Mouse (Mus musculus) spleen, adult 18-20 months (tissue): ENCODE data around the gene Cdk5r1.

Experiments used
- DNase-seq, 2 experiments: peaks; one replicate each; pipeline ENCODE4 v3.0.0; 2022; ENCODE audit warnings: mixed read lengths in 2 of 2

The Cdk5r1 gene

GRCm38 (mm10) chr11:80481409-80482050 is 4.7 kb downstream of the Cdk5r1 start:
- DNase-seq = no peak

GRCm38 (mm10) chr11:80482347-80482746 is 5.5 kb downstream of the Cdk5r1 start:
- DNase-seq = no peak

DNA sequence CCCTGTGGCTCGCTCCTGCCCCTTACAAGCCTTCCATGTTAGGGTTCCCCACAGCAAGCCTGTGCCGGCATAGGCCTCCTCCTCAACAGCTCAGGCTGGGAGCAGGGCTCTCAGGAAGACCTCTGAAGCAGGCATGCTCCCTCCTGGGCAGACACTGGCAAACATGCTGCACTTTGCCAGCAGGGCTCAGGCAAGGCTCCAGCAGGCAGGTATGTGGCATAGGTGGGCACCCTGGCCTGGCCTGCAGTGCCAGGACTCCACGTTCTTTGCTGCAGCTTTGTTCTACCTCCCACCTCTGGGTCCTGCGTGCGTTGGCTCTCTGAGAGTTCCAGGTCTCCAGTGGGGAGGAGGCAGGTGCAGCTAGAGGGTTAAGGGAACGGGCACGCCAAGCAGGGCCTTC is 6.1 kb downstream of the Cdk5r1 start:
- DNase-seq = no peak

DNA sequence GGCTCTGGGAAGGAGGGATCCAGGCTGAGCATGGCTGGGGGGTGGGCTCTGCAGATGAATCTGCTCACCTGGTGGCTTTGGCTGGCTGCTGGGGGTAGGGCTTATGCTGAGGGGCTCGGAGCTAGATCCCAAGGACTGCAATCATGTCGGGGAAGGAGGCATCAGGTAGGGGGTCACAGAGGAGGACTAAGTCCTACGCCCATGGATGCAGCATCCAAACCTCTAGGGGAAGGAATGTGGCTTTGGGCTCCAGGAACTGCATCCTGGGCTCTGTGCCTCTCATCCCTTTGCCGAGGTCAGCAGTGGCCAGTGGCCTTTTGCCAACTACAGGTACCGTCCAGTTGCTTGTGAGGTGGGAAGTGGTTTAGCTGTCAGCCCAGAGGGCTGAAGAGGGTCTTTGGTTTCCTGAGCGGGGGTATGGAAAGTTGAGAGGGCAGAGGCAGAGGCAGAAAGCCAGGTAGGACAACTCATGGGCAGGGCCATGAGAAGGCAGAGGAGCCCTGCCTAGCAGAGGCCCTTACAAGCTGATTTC is 6.8 kb downstream of the Cdk5r1 start:
- no peak for DNase-seq

GRCm38 (mm10) chr11:80484191-80484791 is 7.5 kb downstream of the Cdk5r1 start:
- no peak for DNase-seq

DNA sequence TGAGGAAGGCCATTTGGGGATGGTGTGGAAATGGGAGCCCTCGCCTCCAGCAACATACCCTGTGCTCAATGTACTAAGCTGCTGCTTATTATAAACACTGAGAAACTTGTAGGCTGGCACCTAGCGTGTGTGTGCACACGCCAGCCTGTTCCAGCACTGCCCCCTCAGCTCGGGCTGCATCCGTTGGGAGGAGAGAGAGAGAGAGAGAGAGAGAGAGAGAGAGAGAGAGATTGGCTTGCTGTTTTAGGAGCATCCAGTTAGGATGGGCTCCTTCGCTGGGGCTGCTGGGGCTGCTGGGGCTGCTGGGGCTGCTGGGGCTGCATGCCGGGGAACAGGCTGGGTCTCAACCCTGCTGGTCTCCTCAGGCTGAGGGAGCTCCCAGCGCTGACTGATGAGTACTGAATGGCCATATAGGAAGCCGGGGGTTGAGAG is 8.3 kb downstream of the Cdk5r1 start:
- no peak for DNase-seq

DNA sequence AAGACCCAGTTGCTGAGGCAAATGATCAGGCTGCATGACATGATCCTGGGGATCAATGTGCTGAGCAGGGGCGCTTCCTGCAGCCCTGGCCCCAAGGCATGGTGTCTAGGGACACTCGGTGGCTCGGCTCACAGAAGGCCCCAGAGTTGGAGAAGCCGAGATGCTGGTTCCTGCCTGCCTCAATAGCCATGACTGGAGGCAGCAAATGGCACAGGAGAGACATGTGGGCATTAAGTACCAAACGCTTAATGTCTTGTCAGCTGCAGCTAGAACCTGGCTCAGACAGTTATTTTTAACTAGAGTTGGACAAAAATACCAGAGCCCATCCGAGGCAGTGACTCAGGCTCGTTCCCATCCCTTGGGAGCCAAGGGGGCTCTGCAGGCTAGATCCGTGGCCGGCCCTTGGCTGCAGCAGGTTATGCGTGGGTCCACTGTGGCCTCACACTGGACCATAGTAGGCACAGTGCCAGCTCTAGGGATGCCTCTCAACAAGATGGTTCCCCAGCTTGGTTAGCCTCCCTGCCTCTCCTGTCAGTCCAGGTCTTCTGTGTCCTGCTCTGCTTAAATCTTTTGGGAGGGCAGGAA is 8.9 kb downstream of the Cdk5r1 start:
- no peak for DNase-seq

GRCm38 (mm10) chr11:80487904-80488587 is 11.2 kb downstream of the Cdk5r1 start:
- no peak for DNase-seq

DNA sequence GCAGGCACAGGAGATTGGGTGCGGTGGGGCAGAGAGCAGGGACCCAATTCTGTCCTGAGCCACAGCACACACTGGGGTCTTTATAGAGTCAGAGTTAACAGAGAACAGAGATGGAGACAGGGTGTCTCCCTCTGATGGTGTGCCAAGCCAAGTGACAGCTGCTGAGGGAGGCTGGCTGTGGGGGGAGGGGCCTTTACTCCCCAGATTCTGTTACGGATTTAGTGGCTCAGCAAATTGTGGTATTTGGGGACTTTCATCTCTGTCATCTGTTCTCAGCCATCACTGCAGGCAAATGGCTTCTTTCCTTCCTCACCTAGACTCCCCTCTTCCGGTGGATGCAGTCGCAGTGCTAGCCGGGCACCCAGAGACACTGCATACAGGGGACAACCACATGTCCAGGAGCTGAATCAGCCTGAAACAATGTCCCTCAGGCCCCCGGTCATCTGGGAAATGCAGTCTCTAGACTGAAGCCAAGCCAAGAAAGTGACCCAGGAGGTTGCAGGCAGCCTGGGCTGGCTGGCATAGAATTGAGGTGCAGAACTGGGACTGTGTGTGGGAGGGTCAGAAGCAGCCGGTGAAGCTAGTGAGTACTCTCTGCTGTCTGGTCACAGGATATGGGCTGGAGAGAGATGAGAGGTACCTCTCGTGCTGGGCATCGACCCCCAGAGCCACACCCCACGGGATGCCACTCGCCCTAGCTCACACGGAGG is 12.5 kb downstream of the Cdk5r1 start:
- no peak for DNase-seq

DNA sequence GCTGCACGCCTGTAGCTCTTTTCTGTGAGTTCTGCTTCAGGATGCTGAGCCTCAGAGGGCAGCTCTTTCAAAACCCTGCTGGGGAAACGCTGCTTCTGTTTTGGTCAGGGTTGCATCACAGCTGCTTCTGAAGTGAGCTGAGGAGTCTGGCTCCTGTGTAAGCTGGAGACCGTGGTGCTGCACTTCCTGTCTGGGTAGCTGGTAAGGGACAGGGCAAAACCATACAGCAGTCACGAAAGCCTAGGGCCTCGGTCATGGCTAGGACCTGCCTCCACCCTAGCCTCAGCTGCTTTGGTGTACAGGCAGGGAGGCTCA is 13.0 kb downstream of the Cdk5r1 start:
- no peak for DNase-seq

- DNase-seq = no peak
Observed at GRCm38 (mm10) chr11:80490831-80491230, 14.0 kb downstream of the Cdk5r1 start.

DNA sequence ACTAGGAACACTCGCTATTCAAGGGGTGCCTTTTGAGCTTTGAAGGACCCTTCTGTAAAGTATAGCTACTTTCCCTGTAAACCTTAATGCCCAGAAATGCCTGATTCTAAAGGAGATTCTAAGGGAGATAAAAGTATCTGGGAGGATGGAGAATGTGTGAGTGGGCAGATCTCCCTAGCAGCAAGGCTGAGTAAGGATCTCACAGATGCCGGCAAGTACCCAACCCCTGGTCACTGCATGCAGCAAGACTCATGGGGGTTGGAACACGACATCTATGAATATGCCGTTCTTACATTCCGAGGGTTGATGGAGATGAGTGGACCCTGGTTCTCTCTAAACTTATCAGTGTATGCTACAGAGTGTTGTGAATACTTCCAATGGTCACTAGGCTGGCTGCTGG is 16.4 kb downstream of the Cdk5r1 start:
- no peak for DNase-seq

DNA sequence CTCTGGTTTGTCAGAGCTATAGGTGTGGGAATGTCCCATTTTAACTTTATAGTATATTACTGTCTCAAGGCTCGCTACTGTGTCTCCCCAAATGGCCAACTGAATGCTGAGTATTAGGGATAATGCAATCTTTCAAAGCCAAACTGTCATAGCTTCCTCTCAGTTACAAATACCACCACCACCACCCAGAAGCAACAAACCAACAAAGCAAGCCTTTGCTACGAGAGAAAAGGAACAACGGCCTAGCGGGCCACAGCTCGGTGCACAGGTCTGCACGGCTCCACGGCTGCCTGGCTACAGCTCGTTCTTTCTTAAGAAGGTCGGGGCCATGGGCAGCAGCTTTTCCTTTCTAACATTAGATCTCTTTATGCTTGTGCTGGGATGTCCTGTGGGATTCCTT is 18.0 kb downstream of the Cdk5r1 start:
- DNase-seq = no peak

GRCm38 (mm10) chr11:80495972-80496371 is 19.1 kb downstream of the Cdk5r1 start:
- no peak for DNase-seq

DNA sequence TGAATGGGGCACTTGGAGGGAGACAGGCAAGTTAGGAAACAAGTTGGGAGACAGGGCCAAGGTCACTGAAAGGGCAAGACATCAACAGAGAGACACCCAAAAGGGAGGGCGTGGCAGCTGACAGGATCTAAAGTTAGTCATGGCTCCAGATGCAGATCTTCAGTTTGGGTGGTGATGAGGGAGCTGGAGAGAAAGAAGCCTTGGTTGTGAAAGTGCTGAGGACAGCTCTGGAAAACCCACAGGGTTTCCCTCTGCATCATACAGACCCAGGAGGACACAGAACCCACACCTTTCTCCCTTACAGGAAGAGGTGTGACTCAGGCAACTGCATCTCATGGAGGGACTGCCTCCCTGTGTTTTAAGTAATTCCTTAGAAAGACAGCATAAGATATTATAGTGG is 19.8 kb downstream of the Cdk5r1 start:
- no peak for DNase-seq

DNA sequence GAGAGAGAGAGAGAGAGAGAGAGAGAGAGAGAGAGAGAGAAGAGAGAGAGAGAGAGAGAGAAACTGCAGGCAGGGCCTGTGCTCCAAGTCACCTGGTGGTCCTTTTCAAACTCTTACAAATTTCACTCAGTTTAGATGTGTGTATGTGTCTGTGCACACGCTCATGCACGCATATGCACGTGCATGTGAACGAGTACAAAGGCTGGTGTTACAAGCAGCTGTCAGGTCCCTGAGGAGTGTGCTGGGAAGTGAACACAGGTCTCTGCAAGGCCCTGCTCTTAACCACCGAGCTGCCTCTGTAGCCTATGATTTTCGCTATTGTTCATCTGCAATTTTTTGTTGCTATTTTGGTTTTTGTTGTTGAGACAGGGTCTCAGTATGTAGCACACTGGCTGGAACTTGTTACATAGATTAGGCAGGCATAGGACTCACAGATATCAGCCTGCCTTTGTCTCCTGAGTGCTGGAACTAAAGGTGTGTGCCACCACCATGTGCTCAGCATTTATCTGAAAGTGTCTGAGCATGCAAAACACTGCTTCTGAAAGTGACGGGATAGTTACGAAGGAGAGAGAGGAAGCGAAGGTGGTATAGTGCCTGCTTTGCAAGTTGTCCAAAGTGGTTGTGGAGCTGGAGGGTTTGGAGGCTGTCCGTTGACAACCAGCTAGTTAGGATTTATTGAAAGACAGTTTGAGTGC is 20.5 kb downstream of the Cdk5r1 start:
- no peak for DNase-seq

GRCm38 (mm10) chr11:80498328-80499070 is 21.7 kb downstream of the Cdk5r1 start:
- DNase-seq = no peak

- DNase-seq = no peak
Observed at GRCm38 (mm10) chr11:80499550-80499952, 22.7 kb downstream of the Cdk5r1 start.

- DNase-seq = no peak
Observed at GRCm38 (mm10) chr11:80503281-80503680, 26.5 kb downstream of the Cdk5r1 start.

GRCm38 (mm10) chr11:80503726-80504452 is 27.1 kb downstream of the Cdk5r1 start:
- no peak for DNase-seq
